Mouse (Mus musculus): ENCODE results near the gene Smarca5. TPM values are rescaled to one million over a fixed set of nuclear protein-coding genes. Genes with fewer than 3 reads are reported as not detected.

Gene Smarca5
- polyA plus RNA-seq, 1 experiment from 2014 or later = 53.3 TPM

GRCm38 (mm10) chr8:80683756-80684335 lies 55.5 kb downstream of the Smarca5 start:
- Histone ChIP-seq H3K36me3 (ENCODE audit: control insufficient read depth, insufficient read depth) (no peaks in the 10 kb centered on the region), H3K4me3 (replicated peaks; ENCODE audit: low read length) (no peak overlapping the region), H3K9ac (replicated peaks; ENCODE audit: low read depth, low read length) (no peak overlapping the region), H3K4me1 (replicated peaks; ENCODE audit: control insufficient read depth, insufficient read depth, low read length) (no peaks in the 10 kb centered on the region), H3K9me3 (ENCODE audit: control insufficient read depth, low read length) (no peaks in the 10 kb centered on the region), H3K27ac (ENCODE audit: low read length) (no peak overlapping the region), H3K27me3 (replicated peaks; ENCODE audit: control insufficient read depth, insufficient read depth, low read length) (no peaks in the 10 kb centered on the region), H3K4me2 (ENCODE audit: low read length) (no peak overlapping the region)
- no peak for ATAC-seq
- WGBS = 78% methylated on average over 5 of the region's 5 CpGs

GRCm38 (mm10) chr8:80682594-80682993 lies 56.7 kb downstream of the Smarca5 start:
- H3K27me3 ChIP-seq (replicated peaks; ENCODE audit: control insufficient read depth, insufficient read depth, low read length) = no peaks in the 10 kb centered on the region
- no peak for ATAC-seq
- 86% methylated on average over 5 of the region's 5 CpGs for WGBS

GRCm38 (mm10) chr8:80669277-80669901 lies 69.9 kb downstream of the Smarca5 start:
- H3K27me3 ChIP-seq (replicated peaks; ENCODE audit: control insufficient read depth, insufficient read depth, low read length) = no peaks in the 10 kb centered on the region
- WGBS = 80% methylated on average over 17 of the region's 17 CpGs
- no peaks in the 10 kb centered on the region for H3K36me3 ChIP-seq (ENCODE audit: control insufficient read depth, insufficient read depth)
- H3K27ac ChIP-seq (ENCODE audit: low read length) = no peak overlapping the region
- no peak overlapping the region for H3K4me3 ChIP-seq (replicated peaks; ENCODE audit: low read length)
- ATAC-seq = no peak
- no peak overlapping the region for H3K4me2 ChIP-seq (ENCODE audit: low read length)
- no peak overlapping the region for H3K9ac ChIP-seq (replicated peaks; ENCODE audit: low read depth, low read length)
- H3K4me1 ChIP-seq (replicated peaks; ENCODE audit: control insufficient read depth, insufficient read depth, low read length) = no peaks in the 10 kb centered on the region
- no peaks in the 10 kb centered on the region for H3K9me3 ChIP-seq (ENCODE audit: control insufficient read depth, low read length)

More at GRCm38 (mm10) chr8:80682594-80682993, 56.7 kb downstream of the Smarca5 start:
- H3K9me3 ChIP-seq (ENCODE audit: control insufficient read depth, low read length) = no peaks in the 10 kb centered on the region
- H3K4me3 ChIP-seq (replicated peaks; ENCODE audit: low read length) = no peak overlapping the region
- no peaks in the 10 kb centered on the region for H3K4me1 ChIP-seq (replicated peaks; ENCODE audit: control insufficient read depth, insufficient read depth, low read length)
- H3K36me3 ChIP-seq (ENCODE audit: control insufficient read depth, insufficient read depth) = no peaks in the 10 kb centered on the region
- no peak overlapping the region for H3K9ac ChIP-seq (replicated peaks; ENCODE audit: low read depth, low read length)
- H3K27ac ChIP-seq (ENCODE audit: low read length) = no peak overlapping the region
- no peak overlapping the region for H3K4me2 ChIP-seq (ENCODE audit: low read length)

GRCm38 (mm10) chr8:80663476-80663875 lies 75.8 kb downstream of the Smarca5 start:
- Histone ChIP-seq H3K9me3 (ENCODE audit: control insufficient read depth, low read length) (no peaks in the 10 kb centered on the region), H3K4me3 (replicated peaks; ENCODE audit: low read length) (no peak overlapping the region), H3K36me3 (ENCODE audit: control insufficient read depth, insufficient read depth) (no peaks in the 10 kb centered on the region), H3K27ac (ENCODE audit: low read length) (no peak overlapping the region), H3K4me1 (replicated peaks; ENCODE audit: control insufficient read depth, insufficient read depth, low read length) (no peaks in the 10 kb centered on the region), H3K27me3 (replicated peaks; ENCODE audit: control insufficient read depth, insufficient read depth, low read length) (no peaks in the 10 kb centered on the region), H3K9ac (replicated peaks; ENCODE audit: low read depth, low read length) (no peak overlapping the region), H3K4me2 (ENCODE audit: low read length) (no peak overlapping the region)
- ATAC-seq = no peak
- 78% methylated on average over 3 of the region's 3 CpGs for WGBS

GRCm38 (mm10) chr8:80661055-80661454 lies 78.2 kb downstream of the Smarca5 start:
- no peak overlapping the region for H3K27ac ChIP-seq (ENCODE audit: low read length)
- no peak overlapping the region for H3K9ac ChIP-seq (replicated peaks; ENCODE audit: low read depth, low read length)
- ATAC-seq = no peak
- no peak overlapping the region for H3K4me2 ChIP-seq (ENCODE audit: low read length)
- H3K9me3 ChIP-seq (ENCODE audit: control insufficient read depth, low read length) = no peaks in the 10 kb centered on the region
- 92% methylated on average over 4 of the region's 4 CpGs for WGBS
- H3K4me1 ChIP-seq (replicated peaks; ENCODE audit: control insufficient read depth, insufficient read depth, low read length) = no peaks in the 10 kb centered on the region
- H3K4me3 ChIP-seq (replicated peaks; ENCODE audit: low read length) = no peak overlapping the region
- no peaks in the 10 kb centered on the region for H3K27me3 ChIP-seq (replicated peaks; ENCODE audit: control insufficient read depth, insufficient read depth, low read length)
- H3K36me3 ChIP-seq (ENCODE audit: control insufficient read depth, insufficient read depth) = no peaks in the 10 kb centered on the region

GRCm38 (mm10) chr8:80657639-80658038 lies 81.7 kb downstream of the Smarca5 start:
- H3K4me3 ChIP-seq (replicated peaks; ENCODE audit: low read length) = no peak overlapping the region
- H3K4me1 ChIP-seq (replicated peaks; ENCODE audit: control insufficient read depth, insufficient read depth, low read length) = no peaks in the 10 kb centered on the region
- H3K27me3 ChIP-seq (replicated peaks; ENCODE audit: control insufficient read depth, insufficient read depth, low read length) = no peaks in the 10 kb centered on the region
- H3K9me3 ChIP-seq (ENCODE audit: control insufficient read depth, low read length) = no peaks in the 10 kb centered on the region
- WGBS = 66% methylated on average over 4 of the region's 4 CpGs
- H3K36me3 ChIP-seq (ENCODE audit: control insufficient read depth, insufficient read depth) = no peaks in the 10 kb centered on the region
- H3K9ac ChIP-seq (replicated peaks; ENCODE audit: low read depth, low read length) = no peak overlapping the region
- no peak overlapping the region for H3K4me2 ChIP-seq (ENCODE audit: low read length)
- no peak overlapping the region for H3K27ac ChIP-seq (ENCODE audit: low read length)
- ATAC-seq = no peak

Other genes with a start within 250 kb of the Smarca5 start
- 2.1 and 2.2 TPM in 2 replicates for gene Gypa, start 245.7 kb downstream of the Smarca5 start, polyA plus RNA-seq (2015; fragmentation: Nextera tagmentation; extraction: Ambion mirVana)
- gene Frem3, start 128.4 kb downstream of the Smarca5 start, polyA plus RNA-seq (2015; fragmentation: Nextera tagmentation; extraction: Ambion mirVana) = 0.04 and 0.05 TPM in 2 replicates
- gene Gab1, start 141.0 kb upstream of the Smarca5 start, polyA plus RNA-seq (2015; fragmentation: Nextera tagmentation; extraction: Ambion mirVana) = 10.6 and 11.8 TPM in 2 replicates